Mouse (Mus musculus) heart, embryonic 10.5 days (tissue): ENCODE data around the gene Atp23. TPM values are rescaled to one million over a fixed set of nuclear protein-coding genes. Genes with fewer than 3 reads are reported as not detected.

Experiments
- DNase-seq: peaks from one replicate; pipeline ENCODE4 v3.0.0-alpha.2; 2017; ENCODE audit warnings: low spot score
- H3K27ac ChIP-seq: fragments of 300-500 bp; sonication (generic); 2 replicates; pipeline ENCODE4 v1.5.1; 2016; ENCODE audit warnings: mild to moderate bottlenecking
- H3K27me3 ChIP-seq: fragments of 300-500 bp; sonication (generic); 2 replicates; pipeline ENCODE4 v1.6.1; 2016; ENCODE audit warnings: mild to moderate bottlenecking; ENCODE audit not compliant: poor library complexity, insufficient read depth, severe bottlenecking
- H3K36me3 ChIP-seq: fragments of 300-500 bp; sonication (generic); 2 replicates; pipeline ENCODE4 v1.6.1; 2016; ENCODE audit warnings: mild to moderate bottlenecking, moderate library complexity
- H3K4me1 ChIP-seq: fragments of 300-500 bp; sonication (generic); 2 replicates; pipeline ENCODE4 v1.6.1; 2016; ENCODE audit warnings: mild to moderate bottlenecking
- H3K4me3 ChIP-seq: fragments of 300-500 bp; sonication (generic); 2 replicates; pipeline ENCODE4 v1.5.1; 2016; ENCODE audit warnings: mild to moderate bottlenecking, moderate library complexity
- H3K9me3 ChIP-seq: fragments of 300-500 bp; sonication (generic); 2 replicates; pipeline ENCODE4 v1.6.1; 2016; ENCODE audit warnings: mild to moderate bottlenecking, moderate library complexity
- WGBS: fragments of 180-500 bp; shearing (Covaris S2); methylation state at CpG from one replicate; pipeline ENCODE4 v1.1.7; 2016; 5-methylcytosine and 5-hydroxymethylcytosine counted together
- polyA plus RNA-seq: library from polyadenylated mRNA; unstranded; fragments of >200 nt; fragmentation: Nextera tagmentation; extraction: Ambion mirVana; gene quantifications from 2 replicates; pipeline ENCODE4 v1.2.1, GENCODE M21; 2016

Gene Atp23
- polyA plus RNA-seq, 1 experiment from 2014 or later, result 15.4 TPM

DNA sequence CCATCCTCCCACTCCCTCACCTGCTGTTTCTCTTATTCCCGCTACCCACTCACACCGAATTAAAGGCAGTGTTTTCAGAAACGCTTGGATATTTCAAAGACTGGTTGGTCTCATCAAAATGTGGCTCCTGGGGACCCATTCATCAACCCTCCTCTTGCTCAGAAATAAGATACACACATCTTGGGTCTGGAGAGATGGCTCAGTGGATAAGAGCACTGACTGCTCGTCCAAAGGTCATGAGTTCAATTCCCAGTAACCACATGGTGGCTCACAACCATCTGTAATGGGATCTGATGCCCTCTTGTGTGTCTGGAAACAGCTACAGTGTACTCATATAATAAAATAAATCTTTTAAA is 311 bp upstream of the Atp23 start:
- H3K36me3 ChIP-seq, result peaks cover 16% of the 10 kb centered on the region
- no peak overlapping the region for H3K27ac ChIP-seq
- under 1% methylated on average over 4 of the region's 4 CpGs for WGBS
- H3K4me1 ChIP-seq, result 0 out of 2 replicates have a peak, but pooled peaks cover 4% of the 10 kb centered on the region
- H3K27me3 ChIP-seq, result no peaks in the 10 kb centered on the region
- no peak for DNase-seq
- H3K9me3 ChIP-seq, result no peaks in the 10 kb centered on the region
- peak overlapping the region; percentile 72 for H3K4me3 ChIP-seq

DNA sequence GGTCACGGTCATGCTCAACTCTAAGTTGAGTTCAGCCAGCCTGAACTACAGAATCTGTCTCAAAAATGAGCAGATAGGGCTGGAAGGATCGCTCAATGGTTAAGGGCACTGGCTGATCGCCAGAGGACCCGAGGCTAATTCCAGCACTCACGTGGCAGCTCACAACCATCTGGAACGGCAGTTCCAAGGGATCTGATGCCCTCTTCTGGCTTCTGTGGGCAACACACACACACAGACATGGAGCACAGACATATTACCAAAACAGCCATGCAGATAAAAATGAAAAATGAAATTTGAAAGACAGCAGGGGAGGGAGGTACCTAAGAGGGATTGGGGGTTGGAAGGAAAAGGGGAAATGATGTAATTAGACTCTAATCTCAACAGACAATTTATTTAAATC is 5.3 kb downstream of the Atp23 start:
- DNase-seq, result no peak
- Histone ChIP-seq H3K27me3 (no peaks in the 10 kb centered on the region), H3K4me1 (0 out of 2 replicates have a peak, but pooled peaks cover 4% of the 10 kb centered on the region), H3K36me3 (peaks cover 63% of the 10 kb centered on the region), H3K27ac (no peak overlapping the region), H3K9me3 (no peaks in the 10 kb centered on the region), H3K4me3 (no peak overlapping the region)
- WGBS, result 54% methylated on average over 6 of the region's 6 CpGs

DNA sequence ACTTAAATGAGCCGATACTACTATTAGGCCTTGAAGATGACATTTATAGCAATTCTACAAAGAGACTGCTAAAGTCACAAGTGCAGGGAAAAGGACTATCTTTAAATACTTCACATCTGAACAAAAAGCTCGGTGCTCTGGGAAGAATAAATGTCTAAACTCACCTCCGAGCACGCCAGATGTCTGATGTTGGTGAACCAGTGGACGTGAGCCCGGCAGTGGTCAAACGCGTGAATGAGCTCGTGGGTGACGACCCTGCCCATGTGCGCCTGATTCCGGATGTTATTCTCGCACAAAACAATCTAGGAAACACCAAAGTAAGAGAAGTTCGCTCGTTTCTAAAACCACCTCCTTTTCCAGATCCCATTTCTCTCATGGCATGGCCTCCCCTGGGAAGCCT is 7.1 kb downstream of the Atp23 start:
- Histone ChIP-seq H3K4me3 (no peak overlapping the region), H3K27ac (no peak overlapping the region), H3K4me1 (no peaks in the 10 kb centered on the region), H3K36me3 (peaks cover 81% of the 10 kb centered on the region), H3K27me3 (no peaks in the 10 kb centered on the region), H3K9me3 (no peaks in the 10 kb centered on the region)
- DNase-seq, result no peak
- WGBS, result 89% methylated on average over 15 of the region's 15 CpGs

DNA sequence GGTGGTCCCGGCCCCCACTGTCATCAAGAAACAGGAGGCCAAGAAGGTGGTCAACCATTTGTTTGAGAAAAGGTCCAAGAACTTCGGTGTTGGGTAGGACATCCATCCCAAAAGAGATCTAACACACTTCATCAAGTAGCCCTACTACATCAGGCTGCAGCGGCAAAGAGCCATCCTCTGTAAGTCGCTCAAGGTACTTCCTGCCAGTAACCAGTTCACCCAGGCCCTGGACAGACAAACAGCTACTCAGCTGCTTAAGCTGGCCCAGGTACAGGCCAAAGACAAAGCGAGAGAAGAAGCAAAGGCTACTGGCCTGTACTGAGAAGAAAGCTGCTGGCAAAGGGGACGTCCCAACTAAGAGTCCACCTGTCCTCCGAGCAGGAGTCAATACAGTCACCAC is 8.0 kb downstream of the Atp23 start:
- H3K4me1 ChIP-seq, result no peaks in the 10 kb centered on the region
- no peak overlapping the region for H3K4me3 ChIP-seq
- 94% methylated on average over 7 of the region's 7 CpGs for WGBS
- no peak for DNase-seq
- H3K27me3 ChIP-seq, result no peaks in the 10 kb centered on the region
- H3K27ac ChIP-seq, result no peak overlapping the region
- peaks cover 81% of the 10 kb centered on the region for H3K36me3 ChIP-seq
- peaks cover 5% of the 10 kb centered on the region; the same call in 1 of the 2 replicates for H3K9me3 ChIP-seq

DNA sequence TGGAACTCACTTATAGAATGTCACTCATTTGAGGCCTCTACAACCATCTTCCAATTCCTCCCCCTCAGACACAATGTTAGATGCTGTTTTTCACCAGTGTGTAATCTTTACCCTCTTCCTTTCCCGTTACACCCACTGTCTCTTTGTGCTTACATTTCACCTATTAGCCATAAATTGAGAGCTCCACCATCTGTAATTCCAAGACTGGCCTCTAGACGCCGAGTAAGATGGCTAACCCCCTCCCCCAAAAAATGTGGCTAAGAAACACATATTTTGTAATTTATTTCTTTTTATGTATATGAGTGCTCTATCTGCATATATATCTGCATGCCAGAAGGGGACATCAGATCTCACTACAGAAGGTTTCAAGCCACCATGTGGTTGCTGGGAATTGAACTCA is 27.4 kb downstream of the Atp23 start:
- no peaks in the 10 kb centered on the region for H3K9me3 ChIP-seq
- DNase-seq, result no peak
- H3K36me3 ChIP-seq, result no peaks in the 10 kb centered on the region
- no peak overlapping the region for H3K4me3 ChIP-seq
- no peaks in the 10 kb centered on the region for H3K27me3 ChIP-seq
- H3K4me1 ChIP-seq, result no peaks in the 10 kb centered on the region
- no peak overlapping the region for H3K27ac ChIP-seq
- 83% methylated on average over 3 of the region's 3 CpGs for WGBS

DNA sequence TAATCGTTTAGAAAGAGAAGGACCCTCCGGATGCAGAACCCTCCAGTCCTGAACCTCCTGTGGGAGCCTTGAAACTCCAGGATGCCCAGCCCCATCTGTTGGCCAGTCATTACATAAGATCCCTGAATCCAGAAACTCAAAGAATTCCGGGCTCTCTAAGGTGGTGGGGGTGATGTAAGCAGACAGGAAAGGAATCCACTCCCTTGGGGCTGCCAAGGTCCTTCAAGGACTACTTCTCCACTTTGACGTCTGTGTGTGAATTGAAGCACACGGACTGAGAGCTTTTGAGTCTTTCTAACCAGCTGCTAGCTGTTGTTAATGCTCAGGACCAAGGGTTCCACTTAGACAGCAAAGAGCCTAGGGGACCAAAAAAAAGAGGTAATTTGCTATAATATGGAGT is 28.9 kb downstream of the Atp23 start:
- H3K4me1 ChIP-seq, result no peaks in the 10 kb centered on the region
- H3K27ac ChIP-seq, result no peak overlapping the region
- DNase-seq, result no peak
- H3K4me3 ChIP-seq, result no peak overlapping the region
- no peaks in the 10 kb centered on the region for H3K27me3 ChIP-seq
- H3K36me3 ChIP-seq, result no peaks in the 10 kb centered on the region
- WGBS, result 55% methylated on average over 5 of the region's 5 CpGs
- no peaks in the 10 kb centered on the region for H3K9me3 ChIP-seq

DNA sequence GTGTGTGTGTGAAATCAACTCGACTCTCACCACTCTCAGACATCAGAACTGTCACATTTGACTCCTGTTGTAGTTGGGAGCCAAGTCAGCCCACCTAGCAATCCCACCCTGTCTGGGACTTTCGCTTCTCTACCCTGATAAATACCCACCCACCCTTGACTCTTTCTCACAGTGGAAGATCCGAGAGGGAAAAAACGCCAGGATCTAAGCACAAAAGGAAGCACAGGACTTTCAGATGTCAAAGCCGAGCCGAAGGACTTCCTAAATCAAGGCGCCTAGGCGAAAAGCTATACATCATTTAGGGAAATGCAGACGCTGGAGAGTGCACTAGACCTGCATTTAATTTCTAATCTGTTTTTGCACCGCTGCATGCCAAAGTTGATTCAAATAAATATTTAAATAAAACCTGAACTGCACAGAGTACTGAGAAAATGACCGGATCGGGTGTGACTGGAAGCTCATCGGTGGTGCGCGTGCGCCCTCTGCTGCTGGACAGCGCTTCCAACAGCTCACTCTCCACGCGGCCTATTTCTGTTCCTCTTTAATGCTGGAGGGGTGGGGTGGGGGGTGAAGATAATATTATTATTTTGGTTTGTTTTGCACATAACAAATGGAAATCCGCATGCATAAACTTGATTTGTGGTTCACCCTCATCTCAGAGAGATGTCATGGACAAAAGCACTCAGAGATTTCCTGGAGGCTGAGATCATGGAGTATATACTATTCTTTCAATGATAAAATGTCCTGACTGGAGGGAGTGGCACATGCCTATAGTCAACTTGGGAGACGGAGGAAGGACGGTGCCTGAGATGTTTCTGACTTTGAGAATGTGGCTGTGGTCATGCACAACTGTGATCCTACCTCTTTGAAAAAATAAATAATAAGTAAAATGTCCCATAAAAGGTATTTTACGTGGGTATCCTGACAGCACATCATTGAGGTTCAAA is 31.5 kb downstream of the Atp23 start:
- DNase-seq, result no peak
- Histone ChIP-seq H3K9me3 (no peaks in the 10 kb centered on the region), H3K4me3 (no peak overlapping the region), H3K27ac (no peak overlapping the region), H3K36me3 (no peaks in the 10 kb centered on the region), H3K4me1 (no peaks in the 10 kb centered on the region), H3K27me3 (no peaks in the 10 kb centered on the region)
- WGBS, result 28% methylated on average over 23 of the region's 23 CpGs

DNA sequence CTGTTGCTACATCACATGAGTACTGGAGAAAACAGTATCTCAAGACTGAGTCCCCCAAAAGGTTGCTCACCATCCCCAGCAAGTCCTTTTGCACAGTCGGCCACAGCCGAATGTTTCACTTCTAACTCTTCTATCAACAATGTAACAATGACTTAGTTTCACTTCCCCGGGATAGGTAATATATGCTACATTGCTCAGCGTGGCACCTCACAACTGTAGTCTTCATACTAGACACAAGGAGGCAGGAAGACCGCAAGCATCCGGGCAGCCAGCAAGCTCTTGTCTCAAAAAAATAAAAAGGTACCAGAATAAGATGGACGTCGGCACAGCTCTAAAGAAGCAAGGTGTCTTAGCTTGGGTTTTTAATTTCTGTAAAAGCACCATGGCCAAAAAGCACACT is 35.9 kb downstream of the Atp23 start:
- H3K9me3 ChIP-seq, result no peaks in the 10 kb centered on the region
- no peak for DNase-seq
- no peaks in the 10 kb centered on the region for H3K36me3 ChIP-seq
- WGBS, result 89% methylated on average over 8 of the region's 8 CpGs
- H3K27me3 ChIP-seq, result no peaks in the 10 kb centered on the region
- no peak overlapping the region for H3K27ac ChIP-seq
- H3K4me1 ChIP-seq, result no peaks in the 10 kb centered on the region
- no peak overlapping the region for H3K4me3 ChIP-seq

DNA sequence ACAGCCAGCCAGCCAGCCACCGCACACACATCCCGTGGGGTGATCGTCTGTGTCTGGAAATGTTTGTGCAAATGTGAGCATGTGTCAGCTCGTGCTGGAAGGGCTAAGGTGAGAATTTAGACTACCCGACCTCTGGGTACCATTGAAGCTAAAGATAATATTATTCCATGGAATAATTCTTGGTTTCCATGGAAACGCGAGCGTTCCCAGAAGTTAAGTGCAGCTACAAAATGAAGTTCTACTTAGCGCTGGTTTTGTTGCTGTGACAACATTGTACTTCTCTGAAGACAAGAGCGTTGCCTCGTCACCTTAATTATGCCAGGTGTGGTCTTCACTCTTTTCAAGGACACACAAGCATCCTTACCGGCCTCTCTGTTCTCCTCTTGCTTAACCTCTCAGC is 39.0 kb downstream of the Atp23 start:
- Histone ChIP-seq H3K4me1 (peaks cover 4% of the 10 kb centered on the region), H3K9me3 (no peaks in the 10 kb centered on the region), H3K27me3 (no peaks in the 10 kb centered on the region), H3K4me3 (no peak overlapping the region), H3K27ac (no peak overlapping the region), H3K36me3 (no peaks in the 10 kb centered on the region)
- WGBS, result 81% methylated on average over 12 of the region's 12 CpGs
- no peak for DNase-seq

DNA sequence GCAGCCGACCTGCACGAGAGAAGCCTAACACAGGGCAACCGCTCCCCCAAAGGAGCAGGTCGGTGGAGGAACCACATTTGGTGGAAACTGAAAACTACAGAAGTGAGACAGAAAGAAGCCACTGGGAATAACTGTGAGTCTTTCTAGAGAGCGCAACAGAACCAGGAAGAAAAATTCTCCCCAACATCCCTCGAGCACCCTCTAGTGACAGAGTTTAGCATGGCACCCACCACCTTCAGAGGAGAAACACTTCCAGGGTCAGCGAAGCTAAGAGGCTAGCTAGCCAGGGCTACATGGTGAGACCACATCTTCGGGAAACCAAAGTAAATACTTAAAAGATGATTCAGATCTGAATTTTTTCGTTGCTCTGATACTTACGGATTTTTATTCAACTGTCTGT is 47.9 kb downstream of the Atp23 start:
- WGBS, result 76% methylated on average over 10 of the region's 10 CpGs
- Histone ChIP-seq H3K9me3 (no peaks in the 10 kb centered on the region), H3K27ac (no peak overlapping the region), H3K4me3 (no peak overlapping the region), H3K27me3 (no peaks in the 10 kb centered on the region), H3K4me1 (no peaks in the 10 kb centered on the region), H3K36me3 (no peaks in the 10 kb centered on the region)
- DNase-seq, result no peak

DNA sequence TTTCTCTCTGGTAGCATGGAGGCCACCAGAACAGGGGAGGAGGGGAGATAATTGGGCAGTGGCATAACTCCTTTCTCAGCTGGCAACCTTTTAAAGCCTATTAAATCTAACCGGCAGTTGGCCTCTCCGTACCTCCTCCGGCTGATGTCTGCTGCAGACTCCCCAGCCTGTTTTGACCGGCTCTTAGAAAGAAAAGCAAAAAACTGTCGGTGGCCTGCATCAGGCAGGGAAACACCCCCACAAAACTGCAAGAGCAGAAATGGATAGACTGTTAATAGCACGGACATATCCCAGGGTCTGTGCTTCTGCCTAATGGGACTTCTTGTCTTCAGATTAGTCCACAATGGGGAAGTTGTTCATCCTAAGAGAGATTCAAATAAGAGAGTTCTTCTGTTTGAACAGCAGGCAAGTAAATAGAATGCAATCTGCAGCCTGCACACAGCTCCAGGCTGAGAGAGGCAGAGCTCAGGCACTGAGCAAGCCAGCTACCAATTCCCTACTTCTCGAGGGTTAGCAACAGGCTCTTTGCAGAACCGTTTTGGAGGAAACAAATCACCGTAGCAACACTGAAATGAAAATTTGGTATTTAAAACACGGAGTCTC is 55.7 kb downstream of the Atp23 start:
- H3K4me1 ChIP-seq, result 0 out of 2 replicates have a peak, but pooled peaks cover 3% of the 10 kb centered on the region
- no peaks in the 10 kb centered on the region for H3K36me3 ChIP-seq
- no peaks in the 10 kb centered on the region for H3K9me3 ChIP-seq
- no peak overlapping the region; the same call in 1 of the 2 replicates for H3K27ac ChIP-seq
- no peak overlapping the region for H3K4me3 ChIP-seq
- DNase-seq, result no peak
- 45% methylated on average over 10 of the region's 10 CpGs for WGBS
- no peaks in the 10 kb centered on the region for H3K27me3 ChIP-seq

DNA sequence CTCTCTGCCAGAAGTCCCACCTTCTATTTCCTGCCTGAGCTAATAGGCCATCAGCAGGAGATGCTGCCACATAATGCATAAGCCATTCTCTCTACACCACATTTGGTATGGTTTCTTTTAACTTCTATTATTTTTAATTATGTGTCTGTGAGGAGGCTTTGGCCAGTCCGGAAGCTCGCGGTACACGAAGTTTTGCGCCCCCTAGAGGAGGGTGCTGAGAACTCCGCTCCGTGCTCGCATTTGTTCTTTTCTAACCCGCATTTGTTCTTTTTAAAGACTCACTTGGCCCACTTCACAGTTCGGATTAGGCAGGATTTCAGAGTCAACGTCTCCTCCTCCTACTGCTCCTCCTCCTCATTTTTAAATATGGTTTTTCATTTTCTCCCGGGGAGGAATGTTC is 56.5 kb downstream of the Atp23 start:
- 36% methylated on average over 12 of the region's 12 CpGs for WGBS
- Histone ChIP-seq H3K4me3 (no peak overlapping the region), H3K27me3 (no peaks in the 10 kb centered on the region), H3K4me1 (0 out of 2 replicates have a peak, but pooled peaks cover 3% of the 10 kb centered on the region), H3K9me3 (no peaks in the 10 kb centered on the region), H3K27ac (no peak overlapping the region), H3K36me3 (no peaks in the 10 kb centered on the region)
- DNase-seq, result no peak

DNA sequence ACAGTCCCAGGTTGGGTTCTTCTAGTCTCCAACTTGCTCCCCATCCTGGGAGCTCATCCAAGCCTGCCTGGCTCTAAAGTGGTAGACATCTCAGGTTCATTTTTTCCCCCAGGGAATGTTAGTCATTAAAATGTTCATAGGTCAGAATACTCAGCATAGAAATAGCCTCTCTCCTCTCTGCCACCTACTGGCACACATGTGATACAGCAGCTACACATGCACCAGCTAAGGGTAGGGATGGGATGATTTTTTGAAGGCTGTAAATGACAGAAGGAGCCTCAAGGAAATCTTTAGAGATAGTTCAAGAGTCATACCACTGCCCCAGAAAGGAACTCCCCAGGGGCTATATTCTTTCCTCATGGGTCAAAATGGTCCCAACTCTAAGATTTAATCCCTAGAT is 60.9 kb downstream of the Atp23 start:
- Histone ChIP-seq H3K36me3 (no peaks in the 10 kb centered on the region), H3K27ac (no peak overlapping the region), H3K27me3 (no peaks in the 10 kb centered on the region), H3K9me3 (no peaks in the 10 kb centered on the region), H3K4me1 (no peaks in the 10 kb centered on the region), H3K4me3 (no peak overlapping the region)
- DNase-seq, result no peak
